Mouse (Mus musculus): ENCODE measurements around the gene Exoc6b. TPM values are rescaled to one million over a fixed set of nuclear protein-coding genes. Genes with fewer than 3 reads are reported as not detected.

Exoc6b gene
- polyA plus RNA-seq, 1 experiment from 2014 or later: 21.0 TPM

DNA sequence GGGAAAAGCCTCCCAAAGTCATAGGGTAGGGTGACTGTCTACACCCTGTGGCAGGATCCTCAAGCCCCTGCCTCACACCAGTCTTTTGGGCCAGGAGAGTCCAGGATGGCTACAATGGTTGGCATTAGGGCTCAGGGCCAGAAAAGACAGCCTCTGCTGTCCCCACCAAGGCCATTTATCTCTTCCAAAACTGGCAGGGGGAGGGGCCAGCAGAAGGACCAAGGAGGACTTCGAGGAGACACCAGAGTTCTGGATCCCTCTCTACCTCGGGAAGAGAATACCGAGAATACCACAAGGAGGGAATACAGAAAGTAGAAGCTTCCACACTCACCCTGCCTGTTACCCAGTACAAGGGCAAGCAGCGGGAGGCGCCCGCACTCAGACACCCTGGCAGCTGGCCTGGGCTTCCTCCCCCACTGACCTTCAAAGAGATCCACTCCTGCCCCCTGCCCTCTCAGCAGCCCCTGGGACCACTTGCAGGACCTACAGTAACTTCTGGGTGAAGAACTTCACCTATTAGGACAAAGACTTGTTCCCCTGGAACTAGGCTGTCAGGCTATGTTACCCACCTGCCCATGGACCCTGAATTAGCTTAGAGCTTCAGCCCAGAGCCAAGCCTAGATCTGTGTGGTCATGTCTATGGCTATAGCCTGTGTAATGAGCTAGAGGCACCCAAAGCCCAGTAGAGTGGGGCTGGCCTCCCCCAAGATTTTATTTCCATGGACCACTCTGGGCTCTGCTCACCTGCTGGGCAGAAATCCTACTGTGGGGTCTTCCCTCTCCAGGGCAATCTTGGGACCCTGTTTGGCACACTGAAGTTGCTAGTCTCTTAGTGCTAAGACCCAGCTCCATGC lies 488.1 kb downstream of the Exoc6b start:
- H3K4me3 ChIP-seq: no peak overlapping the region
- H3K4me1 ChIP-seq: peaks cover 44% of the 10 kb centered on the region
- H3K27ac ChIP-seq: no peak overlapping the region
- DNase-seq (ENCODE audit: low spot score): peak; percentile 61
- 40% methylated on average over 6 of the region's 6 CpGs for WGBS
- no peaks in the 10 kb centered on the region for H3K9me3 ChIP-seq
- peaks cover 100% of the 10 kb centered on the region for H3K27me3 ChIP-seq (ENCODE audit: insufficient read depth, poor library complexity, severe bottlenecking)
- no peaks in the 10 kb centered on the region; the same call in 1 of the 2 replicates for H3K36me3 ChIP-seq

DNA sequence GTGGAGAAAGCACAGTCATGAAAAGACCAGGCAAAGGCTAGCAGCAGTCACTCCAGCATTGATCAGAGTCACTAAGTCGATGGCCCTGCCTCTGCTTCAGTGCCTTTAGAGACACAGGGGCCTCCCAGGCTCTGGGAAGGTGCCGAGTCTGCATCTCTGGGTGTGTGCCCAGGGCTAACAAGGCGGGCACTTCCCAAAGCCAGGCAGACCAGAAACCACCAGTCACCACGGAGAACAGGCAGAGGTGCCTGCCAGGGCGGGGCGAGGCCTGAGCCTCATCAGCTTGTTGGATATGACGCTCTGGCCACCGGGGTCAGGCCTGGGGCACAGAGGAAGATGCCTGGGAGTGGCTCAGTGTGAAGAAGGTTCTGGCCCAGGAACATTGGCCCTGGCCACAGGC lies 489.8 kb downstream of the Exoc6b start:
- WGBS: 61% methylated on average over 8 of the region's 8 CpGs
- Histone ChIP-seq H3K27me3 (ENCODE audit: insufficient read depth, poor library complexity, severe bottlenecking) (peaks cover 100% of the 10 kb centered on the region), H3K36me3 (no peaks in the 10 kb centered on the region; the same call in 1 of the 2 replicates), H3K4me3 (no peak overlapping the region), H3K4me1 (peaks cover 38% of the 10 kb centered on the region), H3K27ac (no peak overlapping the region), H3K9me3 (no peaks in the 10 kb centered on the region)
- no peak for DNase-seq (ENCODE audit: low spot score)

DNA sequence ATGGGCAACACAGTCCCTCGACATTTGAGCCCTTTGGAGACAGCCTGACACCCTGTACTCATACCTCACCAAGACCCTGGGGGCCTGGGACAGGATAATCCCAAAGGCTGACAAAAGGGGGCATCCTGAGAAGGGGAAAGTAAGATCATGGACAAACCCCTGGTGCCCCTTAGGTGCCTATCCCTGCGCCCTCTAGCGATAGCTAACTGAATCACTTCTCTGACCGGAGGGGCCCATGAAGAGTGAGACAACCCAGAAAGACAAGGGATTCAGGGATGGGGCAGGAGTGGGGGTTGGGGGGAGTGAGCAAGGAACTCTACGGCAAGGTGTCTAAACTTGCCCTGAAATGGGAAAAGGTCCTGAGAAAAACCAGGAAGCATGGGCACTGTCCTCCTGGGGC lies 490.4 kb downstream of the Exoc6b start:
- no peak overlapping the region for H3K4me3 ChIP-seq
- H3K27me3 ChIP-seq (ENCODE audit: insufficient read depth, poor library complexity, severe bottlenecking): peaks cover 98% of the 10 kb centered on the region
- no peak overlapping the region for H3K27ac ChIP-seq
- 9% methylated on average over 5 of the region's 5 CpGs for WGBS
- no peaks in the 10 kb centered on the region for H3K9me3 ChIP-seq
- H3K4me1 ChIP-seq: peaks cover 38% of the 10 kb centered on the region
- H3K36me3 ChIP-seq: no peaks in the 10 kb centered on the region; the same call in 1 of the 2 replicates
- no peak for DNase-seq (ENCODE audit: low spot score)

DNA sequence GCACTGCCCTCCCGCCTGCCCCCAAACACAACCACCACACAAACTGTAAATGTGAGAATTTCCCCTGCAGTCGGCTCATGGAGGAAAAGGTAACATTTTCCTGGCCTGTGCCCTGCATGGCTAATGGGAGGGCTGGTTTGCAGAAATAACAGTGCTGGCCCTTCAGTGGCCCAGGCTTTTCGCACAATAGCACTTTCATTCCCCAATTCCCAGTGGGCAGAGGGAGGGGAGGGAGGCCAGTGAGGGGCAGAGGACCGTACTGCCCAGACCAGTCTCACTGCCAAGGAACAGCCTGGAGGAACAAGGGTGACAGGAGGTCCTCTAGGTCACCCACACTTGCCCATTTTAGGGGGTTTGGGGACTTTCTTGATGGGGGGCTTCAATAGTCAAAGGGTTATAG lies 491.4 kb downstream of the Exoc6b start:
- Histone ChIP-seq H3K36me3 (no peaks in the 10 kb centered on the region; the same call in 1 of the 2 replicates), H3K4me3 (no peak overlapping the region), H3K4me1 (peaks cover 35% of the 10 kb centered on the region), H3K27me3 (ENCODE audit: insufficient read depth, poor library complexity, severe bottlenecking) (peaks cover 98% of the 10 kb centered on the region), H3K27ac (no peak overlapping the region), H3K9me3 (no peaks in the 10 kb centered on the region)
- 49% methylated on average over 4 of the region's 4 CpGs for WGBS
- DNase-seq (ENCODE audit: low spot score): no peak

DNA sequence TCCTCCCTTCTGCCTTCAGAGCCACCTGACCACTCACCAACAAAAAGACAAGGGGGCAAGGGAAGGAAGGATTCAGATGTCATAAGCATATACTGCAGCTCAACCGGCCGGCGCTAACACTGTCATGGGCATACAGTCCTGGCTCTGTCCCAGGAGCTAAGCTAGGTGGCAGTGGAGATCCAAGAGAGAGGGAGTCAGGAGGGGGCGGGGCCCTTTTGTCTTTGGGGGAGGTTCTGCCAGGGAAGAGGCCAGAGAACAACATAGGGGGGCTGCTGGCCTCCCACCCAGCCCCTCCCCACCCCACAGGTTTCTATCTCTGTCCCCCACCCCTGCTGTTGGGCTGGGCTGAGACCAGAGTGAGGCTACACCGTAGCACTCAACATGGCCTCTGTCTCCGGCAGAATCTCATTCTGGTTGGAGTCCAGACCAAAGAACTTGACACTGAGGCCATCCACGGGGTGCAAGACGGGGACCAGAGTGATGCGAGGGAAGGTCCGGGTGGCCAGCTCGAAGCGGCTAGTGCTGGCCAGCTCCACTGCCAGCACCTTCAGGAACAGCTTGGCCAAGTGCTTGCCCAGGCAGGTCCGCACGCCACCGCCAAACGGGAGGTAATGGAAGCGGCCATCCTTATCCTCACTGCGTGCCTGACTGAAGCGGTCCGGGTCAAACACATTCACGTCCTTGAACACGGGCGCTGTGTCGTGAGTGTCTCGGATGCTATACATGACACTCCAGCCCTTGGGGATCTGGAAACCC lies 495.2 kb downstream of the Exoc6b start:
- 24% methylated on average over 25 of the region's 25 CpGs for whole genome bisulfite sequencing
- H3K27ac ChIP-seq: peak overlapping the region; percentile 4; the same call in 1 of the 2 replicates
- no peaks in the 10 kb centered on the region for H3K9me3 ChIP-seq
- peaks cover 71% of the 10 kb centered on the region for H3K27me3 ChIP-seq (ENCODE audit: insufficient read depth, poor library complexity, severe bottlenecking)
- H3K4me3 ChIP-seq: peak overlapping the region; percentile 43
- H3K36me3 ChIP-seq: no peaks in the 10 kb centered on the region; the same call in 1 of the 2 replicates
- peaks cover 45% of the 10 kb centered on the region for H3K4me1 ChIP-seq
- no peak for DNase-seq (ENCODE audit: low spot score)

DNA sequence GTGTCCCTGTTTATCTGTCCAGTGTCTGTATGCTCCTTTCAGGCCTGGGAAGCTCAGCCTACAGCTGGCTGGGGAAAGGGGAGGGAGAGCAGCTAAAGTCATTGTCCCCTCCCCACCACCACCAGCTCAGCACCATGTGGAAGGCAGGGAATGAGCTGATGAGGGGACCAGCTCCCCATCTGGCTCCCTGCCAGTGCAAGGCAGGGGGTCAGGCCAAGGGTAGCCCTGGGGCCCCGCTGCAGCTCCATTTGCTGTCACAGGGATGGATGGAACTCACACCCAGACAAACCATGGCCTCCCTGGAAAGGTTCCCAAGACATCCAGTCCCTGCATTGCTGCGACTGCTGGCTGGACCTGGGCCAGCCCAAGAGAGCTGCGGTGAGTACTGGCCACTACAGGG lies 499.3 kb downstream of the Exoc6b start:
- H3K36me3 ChIP-seq: no peaks in the 10 kb centered on the region

DNA sequence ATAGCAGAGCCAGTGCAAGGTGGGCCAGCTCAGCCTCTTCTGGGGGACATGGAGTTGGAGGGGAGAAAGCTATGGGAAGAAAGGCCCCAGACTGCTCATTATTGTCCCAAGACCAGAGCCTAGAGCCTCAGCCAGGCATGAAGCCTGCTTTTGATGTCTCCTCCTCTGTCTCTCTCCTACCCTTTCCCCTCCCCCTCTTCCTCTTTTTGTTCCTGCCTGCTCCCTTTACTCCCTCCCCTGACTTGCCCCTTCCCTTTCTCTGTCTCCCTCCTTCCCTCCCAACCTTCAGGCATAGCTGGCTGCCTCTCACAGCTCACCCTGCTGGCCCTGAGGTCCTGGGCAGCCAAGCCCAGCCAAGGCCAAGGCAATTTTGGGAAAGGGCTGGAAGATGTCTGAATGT lies 499.7 kb downstream of the Exoc6b start:
- peaks cover 48% of the 10 kb centered on the region for H3K4me1 ChIP-seq
- peaks cover 46% of the 10 kb centered on the region for H3K27me3 ChIP-seq (ENCODE audit: insufficient read depth, poor library complexity, severe bottlenecking)
- no peaks in the 10 kb centered on the region for H3K9me3 ChIP-seq
- no peaks in the 10 kb centered on the region for H3K36me3 ChIP-seq
- DNase-seq (ENCODE audit: low spot score): no peak
- H3K27ac ChIP-seq: 0 out of 2 replicates have a peak overlapping the region, but pooled peaks have one; percentile 23
- H3K4me3 ChIP-seq: no peak overlapping the region

More for the DNA sequence above, 499.3 kb downstream of the Exoc6b start:
- Histone ChIP-seq H3K9me3 (no peaks in the 10 kb centered on the region), H3K4me3 (no peak overlapping the region), H3K4me1 (peaks cover 47% of the 10 kb centered on the region), H3K27me3 (ENCODE audit: insufficient read depth, poor library complexity, severe bottlenecking) (peaks cover 51% of the 10 kb centered on the region), H3K27ac (peak overlapping the region; percentile 67)
- DNase-seq (ENCODE audit: low spot score): no peak
- 50% methylated on average over 3 of the region's 3 CpGs for WGBS

DNA sequence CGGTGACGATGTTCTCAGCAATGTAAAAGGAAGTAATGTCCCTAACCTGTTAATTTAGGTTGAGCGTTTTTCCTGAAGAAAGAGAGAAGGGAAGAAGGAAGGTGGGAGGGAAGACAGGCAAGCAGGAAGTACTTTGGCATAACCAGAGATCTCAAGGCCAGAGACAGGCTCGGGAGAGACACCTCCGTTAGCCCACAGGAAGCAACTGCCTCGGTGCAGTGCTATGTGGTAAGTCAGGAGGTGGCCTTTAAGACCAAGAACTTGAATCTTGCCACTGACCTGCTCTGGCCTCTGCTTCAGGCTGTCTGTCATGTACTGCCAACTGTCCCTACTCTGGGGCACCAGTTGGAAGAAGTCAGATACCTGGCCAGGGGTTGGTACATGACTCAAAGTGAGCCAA lies 500.4 kb downstream of the Exoc6b start:
- Histone ChIP-seq H3K4me1 (peaks cover 41% of the 10 kb centered on the region), H3K27me3 (ENCODE audit: insufficient read depth, poor library complexity, severe bottlenecking) (peaks cover 41% of the 10 kb centered on the region), H3K4me3 (no peak overlapping the region), H3K27ac (no peak overlapping the region), H3K9me3 (no peaks in the 10 kb centered on the region), H3K36me3 (no peaks in the 10 kb centered on the region)
- 71% methylated on average over 6 of the region's 6 CpGs for WGBS
- DNase-seq (ENCODE audit: low spot score): no peak

Other genes starting within 250 kb of the Exoc6b start
- gene Spr, start 68.3 kb upstream of the Exoc6b start, polyA plus RNA-seq (2016; fragmentation: Nextera tagmentation; extraction: Ambion mirVana): 57.2 and 69.2 TPM in 2 replicates
- 0.15 and 0.85 TPM in 2 replicates for gene Emx1, start 117.9 kb upstream of the Exoc6b start, polyA plus RNA-seq (2016; fragmentation: Nextera tagmentation; extraction: Ambion mirVana)

All from heart, embryonic 10.5 days (tissue).